Mouse (Mus musculus): ENCODE results near the gene Slc4a5.

DNA sequence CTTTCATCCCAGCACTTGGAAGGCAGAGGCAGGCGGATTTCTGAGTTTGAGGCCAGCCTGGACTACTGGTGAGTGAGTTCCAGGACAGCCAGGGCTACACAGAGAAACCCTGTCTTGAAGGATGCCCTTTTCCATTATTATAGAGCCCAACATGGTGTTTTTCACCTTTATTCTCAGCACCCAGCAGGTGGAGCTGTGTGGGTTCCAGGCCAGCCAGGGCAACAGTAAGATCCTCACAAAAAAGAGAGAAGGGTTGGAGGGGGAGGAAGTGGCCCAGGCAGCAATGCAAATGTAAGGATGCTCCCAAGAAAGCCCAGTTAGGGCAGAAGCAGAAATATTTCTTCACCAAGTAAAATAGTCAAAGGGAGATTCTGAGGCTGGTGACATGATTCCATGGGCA, 44.9 kb downstream of the Slc4a5 start:
- peak; percentile 22; the same call in 1 of the 2 replicates for TF ChIP-seq CTCF (IDR thresholded peaks at IDR 0.05; ENCODE audit: low read depth)
- no peak for TF ChIP-seq EP300 (IDR thresholded peaks at IDR 0.05; ENCODE audit: low read depth)
